Mouse (Mus musculus) adrenal gland (tissue): Measurements from ENCODE around the gene Pomgnt1.

Experiments used
- intact Hi-C: fragments of 180-260 bp; cut with DNase I; formaldehyde crosslinking; loops from one replicate; pipeline ENCODE4 v1.15.1; 2025

Gene Pomgnt1

GRCm38 (mm10) chr4:116168617-116169352, 45.1 kb downstream of the Pomgnt1 start:
- intact Hi-C loops, result loop anchor here (5.0 to 10.0 kb wide), 2 partner anchors 114 to 276 kb away; no protein-coding TSS in a partner anchor

DNA sequence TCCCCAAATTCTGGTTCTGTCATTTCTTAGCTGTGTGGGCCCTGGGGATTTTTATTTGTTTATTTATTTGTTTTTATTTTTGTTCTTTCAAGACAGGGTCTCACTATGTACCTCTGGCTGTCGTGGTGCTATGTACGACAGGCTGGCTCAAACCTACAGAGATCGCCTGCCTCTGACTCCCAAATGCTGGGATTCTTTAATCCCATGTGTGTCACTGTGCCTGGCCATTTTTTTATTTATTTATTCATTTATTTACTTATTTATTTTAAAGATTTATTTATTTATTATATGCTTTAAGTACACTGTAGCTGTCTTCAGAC, 45.7 kb downstream of the Pomgnt1 start:
- intact Hi-C loops, result loop anchor here (5.0 to 10.0 kb wide), 2 partner anchors 113 to 275 kb away; no protein-coding TSS in a partner anchor

DNA sequence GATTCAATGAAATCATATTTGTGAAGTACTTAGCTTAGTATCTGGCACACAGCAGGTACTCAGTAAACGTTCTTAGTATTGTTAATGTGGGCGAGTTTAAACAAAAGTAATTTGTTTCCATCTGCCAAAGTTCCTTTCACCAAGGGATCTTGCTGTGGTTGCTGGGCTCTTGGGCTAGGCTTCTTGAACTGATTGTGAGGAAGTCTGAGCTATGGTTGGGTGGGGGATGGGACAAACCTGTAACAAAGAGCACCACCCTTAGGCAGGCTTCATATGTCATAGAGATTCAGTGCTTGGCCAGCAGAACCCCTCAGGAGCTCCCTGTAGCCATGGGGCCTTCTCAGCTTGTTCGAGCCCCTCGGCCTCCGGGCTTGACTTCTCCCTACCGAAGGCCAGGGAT, 49.4 kb downstream of the Pomgnt1 start, which contains the start of the genes 1700042G07Rik and Gm49337:
Gene 1700042G07Rik (plus strand): TSS at position 301 of the 400 bp plus-strand sequence.
Gene Gm49337 (plus strand): TSS at position 313 of the 400 bp plus-strand sequence.
- intact Hi-C loops, result loop anchor here (5.0 kb wide), 1 partner anchor 49 kb away; the partner anchor contains the start of gene Pik3r3

DNA sequence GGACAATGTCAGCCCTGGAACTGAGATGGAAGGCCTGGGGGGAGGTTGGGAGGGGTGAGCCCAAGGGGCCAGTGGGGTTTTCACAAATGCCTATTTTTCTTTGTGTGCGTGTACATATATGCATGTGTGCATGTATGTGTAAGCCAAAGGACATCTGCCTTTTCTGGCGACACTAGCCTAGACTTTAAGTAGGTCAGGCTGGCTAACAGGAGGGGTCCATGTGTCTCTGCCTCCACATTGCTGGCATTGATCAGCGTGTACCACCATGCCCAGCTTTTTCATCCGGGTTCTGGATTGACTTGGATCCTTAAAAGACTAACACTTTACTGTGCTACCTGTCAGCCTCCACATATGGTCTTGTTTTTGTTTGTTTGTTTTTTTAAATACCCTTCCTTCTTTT, 50.1 kb downstream of the Pomgnt1 start:
- intact Hi-C loops, result loop anchor here (5.0 kb wide), 1 partner anchor 49 kb away; the partner anchor contains the start of gene Pik3r3

GRCm38 (mm10) chr4:116174466-116175116, 51.0 kb downstream of the Pomgnt1 start:
- intact Hi-C loops, result loop anchor here (5.0 kb wide), 1 partner anchor 48 kb away; the partner anchor contains the start of gene Pik3r3

- intact Hi-C loops, result no loop called here
Observed at GRCm38 (mm10) chr4:116175136-116175535, 51.5 kb downstream of the Pomgnt1 start.

GRCm38 (mm10) chr4:116175711-116176542, 52.3 kb downstream of the Pomgnt1 start:
- intact Hi-C loops, result no loop called here

DNA sequence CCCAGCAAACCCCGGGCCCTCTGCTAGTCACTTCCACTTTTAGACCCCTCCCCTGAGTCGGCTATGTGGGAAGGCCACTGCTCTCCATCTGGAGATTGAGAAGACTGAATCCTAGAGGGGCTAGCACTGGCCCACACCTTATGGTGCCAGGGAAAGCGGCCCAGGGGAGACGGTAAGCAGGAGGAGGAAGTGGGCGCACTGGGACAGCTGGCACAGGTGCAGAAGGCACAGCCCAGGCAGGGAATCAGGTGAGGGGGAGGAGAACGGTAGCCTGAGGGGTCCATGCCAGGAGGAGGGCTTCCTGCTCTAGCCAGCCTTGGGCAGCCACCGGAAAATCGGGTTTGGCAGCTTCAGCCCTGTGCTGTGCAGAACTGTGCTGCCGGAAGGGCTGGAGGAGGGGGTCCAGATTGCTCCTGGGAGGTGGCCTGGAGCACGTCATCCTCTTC, 52.9 kb downstream of the Pomgnt1 start:
- intact Hi-C loops, result no loop called here

- intact Hi-C loops, result no loop called here
Observed at GRCm38 (mm10) chr4:116177140-116177539, 53.5 kb downstream of the Pomgnt1 start.

- intact Hi-C loops, result no loop called here
Observed at GRCm38 (mm10) chr4:116182079-116182478, 58.4 kb downstream of the Pomgnt1 start.

DNA sequence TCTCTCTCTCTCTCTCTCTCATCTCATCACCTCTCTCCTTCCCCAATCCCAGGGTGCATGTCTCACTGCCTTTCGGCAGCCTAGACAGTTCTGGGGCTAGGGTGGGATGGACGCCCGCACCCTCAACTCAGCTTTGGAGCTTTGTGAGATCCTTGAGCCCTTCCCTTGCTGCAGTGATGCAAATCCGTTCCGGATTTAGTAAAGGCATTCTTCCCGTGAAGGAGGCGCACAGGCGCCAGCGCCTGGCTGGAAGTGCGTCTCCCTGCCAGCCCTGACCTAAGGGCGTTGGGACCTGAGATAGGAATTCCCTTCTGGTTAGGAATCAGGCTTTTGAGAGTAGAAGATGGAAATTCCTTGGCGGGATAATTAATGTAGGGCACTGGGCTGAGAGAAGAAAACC, 59.1 kb downstream of the Pomgnt1 start:
- intact Hi-C loops, result no loop called here

- intact Hi-C loops, result no loop called here
Observed at GRCm38 (mm10) chr4:116185083-116185482, 61.4 kb downstream of the Pomgnt1 start.

DNA sequence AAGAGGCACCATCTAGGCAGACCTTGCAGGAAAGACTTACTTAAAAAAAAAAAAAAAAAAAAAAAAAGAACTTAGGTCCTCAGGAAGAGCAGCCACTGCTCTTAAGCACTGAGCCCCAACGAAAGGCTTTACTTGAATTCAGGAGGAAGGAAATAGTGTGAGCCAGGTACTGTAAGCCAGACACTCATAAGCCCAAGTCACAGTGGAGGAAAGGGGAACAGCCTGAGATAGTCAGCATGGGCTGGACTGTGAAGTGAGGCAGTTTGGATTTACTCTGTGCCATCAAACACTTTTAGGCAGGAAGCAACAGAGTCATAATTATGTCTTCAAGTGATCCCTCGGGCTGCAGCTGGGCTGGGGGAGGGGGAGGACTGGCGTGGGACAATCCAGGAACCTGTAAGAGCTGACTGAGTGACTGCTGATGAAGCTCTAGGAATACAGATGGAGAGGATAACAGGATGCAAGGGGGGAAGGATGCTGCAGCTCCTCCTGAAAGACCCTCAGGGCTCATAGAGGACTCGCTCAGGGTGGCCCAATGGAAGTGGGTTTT, 68.7 kb downstream of the Pomgnt1 start:
- intact Hi-C loops, result no loop called here

GRCm38 (mm10) chr4:116193583-116194383, 70.1 kb downstream of the Pomgnt1 start:
- intact Hi-C loops, result no loop called here

DNA sequence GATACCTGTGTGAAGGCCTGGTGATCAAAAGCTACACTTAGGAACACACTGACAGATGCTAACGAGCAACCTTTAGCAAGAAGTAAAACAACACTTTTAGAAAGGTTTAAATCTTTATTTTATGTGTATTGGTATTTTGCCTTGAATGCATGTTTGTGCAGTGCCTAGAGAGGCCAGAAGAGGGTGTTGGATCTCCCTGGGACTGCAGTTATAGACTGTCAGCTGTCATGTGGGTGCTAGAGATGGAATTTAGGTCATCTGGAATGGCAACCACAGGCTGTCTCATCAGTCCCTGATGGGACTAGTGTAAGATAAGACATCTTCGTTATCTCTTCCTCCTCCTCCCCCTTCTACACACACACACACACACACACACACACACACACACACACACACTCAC, 74.8 kb downstream of the Pomgnt1 start:
- intact Hi-C loops, result no loop called here

GRCm38 (mm10) chr4:116204422-116204821, 80.8 kb downstream of the Pomgnt1 start:
- intact Hi-C loops, result no loop called here

DNA sequence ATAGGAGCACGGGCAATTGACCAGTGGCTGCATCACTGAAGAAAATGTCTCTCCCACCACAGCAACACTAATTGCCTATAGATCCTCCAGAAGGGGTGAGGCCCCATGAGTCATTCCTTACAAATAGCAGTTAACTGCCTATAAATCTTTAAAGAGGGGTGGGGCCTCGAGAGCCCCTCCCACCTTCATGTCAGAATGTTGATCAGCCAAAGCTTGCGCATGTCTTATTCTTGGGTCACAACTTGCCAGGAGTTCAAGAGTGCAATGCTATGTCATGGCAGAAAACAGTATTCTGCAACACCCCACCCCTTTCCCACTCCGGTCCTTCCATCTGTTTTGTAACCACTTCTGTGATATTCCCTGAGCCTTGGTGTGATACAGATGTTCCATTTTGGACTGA, 82.9 kb downstream of the Pomgnt1 start:
- intact Hi-C loops, result no loop called here

GRCm38 (mm10) chr4:116208891-116209290, 85.3 kb downstream of the Pomgnt1 start:
- intact Hi-C loops, result no loop called here
